Mouse (Mus musculus): ENCODE results near the gene Ednrb.

The Ednrb gene

GRCm38 (mm10) chr14:103844011-103844549 is at the start of gene Ednrb:
Ednrb (minus strand) TSS chr14:103844402.
- peak; percentile 10 to 16 for DNase-seq

- DNase-seq: no peak
These were observed 48.3 kb upstream of the Ednrb start for GRCm38 (mm10) chr14:103892411-103892938.

- no peak for DNase-seq
These were observed 46.6 kb upstream of the Ednrb start for GRCm38 (mm10) chr14:103890761-103891160.

- DNase-seq: no peak
These were observed 40.8 kb upstream of the Ednrb start for GRCm38 (mm10) chr14:103884892-103885575.

- DNase-seq: no peak
These were observed 38.7 kb upstream of the Ednrb start for GRCm38 (mm10) chr14:103882943-103883342.

GRCm38 (mm10) chr14:103877117-103877516 is 32.9 kb upstream of the Ednrb start:
- DNase-seq: no peak

- no peak for DNase-seq
These were observed 32.4 kb upstream of the Ednrb start for GRCm38 (mm10) chr14:103876598-103876997.

GRCm38 (mm10) chr14:103866636-103867035 is 22.4 kb upstream of the Ednrb start:
- no peak for DNase-seq

GRCm38 (mm10) chr14:103865226-103865625 is 21.0 kb upstream of the Ednrb start:
- DNase-seq: no peak

GRCm38 (mm10) chr14:103850071-103850845 is 6.1 kb upstream of the Ednrb start:
- DNase-seq: no peak

- DNase-seq: no peak
These were observed 1.5 kb upstream of the Ednrb start for GRCm38 (mm10) chr14:103845716-103846115.

GRCm38 (mm10) chr14:103844944-103845343 is 742 bp upstream of the Ednrb start:
- no peak for DNase-seq

- DNase-seq: peak; percentile 19 to 24
These were observed 716 bp downstream of the Ednrb start for GRCm38 (mm10) chr14:103843371-103844001.

- DNase-seq: peak; percentile 13 to 16
These were observed 1.3 kb downstream of the Ednrb start for GRCm38 (mm10) chr14:103842896-103843295.

- no peak for DNase-seq
These were observed 3.8 kb downstream of the Ednrb start for GRCm38 (mm10) chr14:103840436-103840835.

- no peak for DNase-seq
These were observed 5.3 kb downstream of the Ednrb start for GRCm38 (mm10) chr14:103838887-103839286.

GRCm38 (mm10) chr14:103834589-103834988 is 9.6 kb downstream of the Ednrb start:
- no peak for DNase-seq

- no peak for DNase-seq
These were observed 10.1 kb downstream of the Ednrb start for GRCm38 (mm10) chr14:103834147-103834546.

- DNase-seq: no peak
These were observed 11.7 kb downstream of the Ednrb start for GRCm38 (mm10) chr14:103832472-103832871.

GRCm38 (mm10) chr14:103831007-103831406 is 13.2 kb downstream of the Ednrb start:
- DNase-seq: no peak

GRCm38 (mm10) chr14:103826343-103826742 is 17.9 kb downstream of the Ednrb start:
- no peak for DNase-seq

GRCm38 (mm10) chr14:103825934-103826333 is 18.3 kb downstream of the Ednrb start:
- DNase-seq: no peak

- DNase-seq: no peak
These were observed 20.7 kb downstream of the Ednrb start for GRCm38 (mm10) chr14:103823501-103823900.
